Mouse (Mus musculus) liver, embryonic 11.5 days (tissue): Measurements from ENCODE around the gene Dnmt3b. TPM values are rescaled to one million over a fixed set of nuclear protein-coding genes. Genes with fewer than 3 reads are reported as not detected.
A peak's percentile ranks its signal among the peaks of the same experiment; 100 is the strongest.

Experiments
- ATAC-seq: fragments of 200-750 bp; cut with Nextera tagmentation; replicated peaks from 2 replicates; pipeline ENCODE4 v1.8.0; 2017; ENCODE audit warnings: moderate number of reproducible peaks, mild to moderate bottlenecking, moderate TSS enrichment, moderate library complexity; ENCODE audit not compliant: low FRiP score
- DNase-seq: peaks from one replicate; pipeline ENCODE4 v3.0.0-alpha.2; 2017; ENCODE audit warnings: low spot score
- H3K27ac ChIP-seq: fragments of 300-500 bp; sonication (generic); 2 replicates; pipeline ENCODE4 v1.5.1; 2014; ENCODE audit warnings: mild to moderate bottlenecking, low read depth, low read length, control low read depth
- H3K27me3 ChIP-seq: fragments of 300-500 bp; sonication (generic); replicated peaks from 2 replicates; pipeline ENCODE4 v1.6.1; 2014; ENCODE audit warnings: low read length, mixed read lengths; ENCODE audit not compliant: control insufficient read depth, insufficient read depth
- H3K36me3 ChIP-seq: fragments of 300-500 bp; sonication (generic); 2 replicates; pipeline ENCODE4 v1.6.1; 2014; ENCODE audit warnings: mild to moderate bottlenecking, low read length, moderate library complexity, mixed read lengths; ENCODE audit not compliant: control insufficient read depth, insufficient read depth
- H3K4me1 ChIP-seq: fragments of 300-500 bp; sonication (generic); replicated peaks from 2 replicates; pipeline ENCODE4 v1.6.1; 2014; ENCODE audit warnings: low read length, mixed read lengths; ENCODE audit not compliant: control insufficient read depth, insufficient read depth
- H3K4me2 ChIP-seq: fragments of 300-500 bp; sonication (generic); 2 replicates; pipeline ENCODE4 v1.6.1; 2014; ENCODE audit warnings: mild to moderate bottlenecking, control low read depth, moderate library complexity
- H3K4me3 ChIP-seq: fragments of 300-500 bp; sonication (generic); 2 replicates; pipeline ENCODE4 v1.5.1; 2014; ENCODE audit warnings: low read depth, low read length, control low read depth
- H3K9ac ChIP-seq: fragments of 300-500 bp; sonication (generic); 2 replicates; pipeline ENCODE4 v1.6.1; 2014; ENCODE audit warnings: low read depth, low read length, control low read depth
- H3K9me3 ChIP-seq: fragments of 300-500 bp; sonication (generic); 2 replicates; pipeline ENCODE4 v1.6.1; 2016; ENCODE audit warnings: low read length, inconsistent platforms, mixed read lengths; ENCODE audit not compliant: control insufficient read depth
- WGBS: fragments of 180-500 bp; shearing (Covaris S2); extraction: QIAGEN DNeasy Blood & Tissue Kit; methylation state at CpG from one replicate; pipeline ENCODE4 v1.1.7; 2014; 5-methylcytosine and 5-hydroxymethylcytosine counted together
- polyA plus RNA-seq: library from polyadenylated mRNA; unstranded; fragments of >200 nt; fragmentation: Nextera tagmentation; extraction: Ambion mirVana; gene quantifications from 2 replicates; pipeline ENCODE4 v1.2.1, GENCODE M21; 2014

Dnmt3b gene
- polyA plus RNA-seq, 1 experiment from 2014 or later = 27.2 TPM

DNA sequence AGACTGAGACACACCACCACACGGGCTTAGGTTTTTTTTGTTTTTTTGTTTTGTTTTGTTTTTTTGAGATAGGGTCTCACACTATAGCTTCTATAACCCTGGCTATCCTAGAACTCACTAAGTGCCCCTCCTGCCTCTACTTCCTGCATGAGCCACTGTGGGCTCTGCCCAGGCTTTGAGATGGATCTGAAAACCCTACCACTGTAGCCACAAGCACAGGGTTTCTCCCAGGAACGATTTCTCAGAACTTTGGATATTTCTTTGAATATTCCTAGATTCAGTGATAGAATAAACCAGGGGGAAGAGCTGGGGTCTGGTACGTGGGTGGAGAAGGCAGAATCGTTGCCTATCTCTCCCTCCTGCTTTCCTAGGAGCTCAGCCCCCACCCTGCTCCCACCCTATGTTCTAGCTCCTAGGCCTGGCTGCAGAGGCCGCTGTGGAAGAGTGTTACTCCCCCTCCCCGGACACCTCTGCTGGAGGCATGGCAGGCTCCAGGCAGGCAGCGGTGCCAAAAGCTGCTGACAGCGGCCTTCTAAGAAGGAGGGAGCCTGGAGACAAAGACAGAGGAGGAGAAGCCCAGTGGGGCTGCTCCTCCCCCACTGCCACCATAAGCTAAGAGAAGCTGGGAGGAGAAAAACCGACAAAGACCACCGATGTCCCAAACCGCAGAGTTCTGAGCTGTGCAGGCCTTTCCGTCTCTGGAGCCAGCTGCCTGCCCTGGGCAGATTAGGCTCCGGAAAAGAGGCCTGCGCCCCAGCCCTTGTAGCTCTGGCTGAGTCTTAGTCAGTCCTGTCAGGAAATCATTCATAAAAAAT is 38.6 kb upstream of the Dnmt3b start:
- H3K27ac ChIP-seq = peak overlapping the region; percentile 97
- H3K4me2 ChIP-seq = peak overlapping the region; percentile 53
- ATAC-seq (peak; percentile 81), DNase-seq (peak; percentile 78)
- H3K4me3 ChIP-seq = no peak overlapping the region
- H3K9ac ChIP-seq = peak overlapping the region; percentile 62
- H3K9me3 ChIP-seq = no peaks in the 10 kb centered on the region
- whole genome bisulfite sequencing = 12% methylated on average over 14 of the region's 14 CpGs
- no peaks in the 10 kb centered on the region for H3K36me3 ChIP-seq
- H3K4me1 ChIP-seq = peaks cover 54% of the 10 kb centered on the region
- no peaks in the 10 kb centered on the region for H3K27me3 ChIP-seq

DNA sequence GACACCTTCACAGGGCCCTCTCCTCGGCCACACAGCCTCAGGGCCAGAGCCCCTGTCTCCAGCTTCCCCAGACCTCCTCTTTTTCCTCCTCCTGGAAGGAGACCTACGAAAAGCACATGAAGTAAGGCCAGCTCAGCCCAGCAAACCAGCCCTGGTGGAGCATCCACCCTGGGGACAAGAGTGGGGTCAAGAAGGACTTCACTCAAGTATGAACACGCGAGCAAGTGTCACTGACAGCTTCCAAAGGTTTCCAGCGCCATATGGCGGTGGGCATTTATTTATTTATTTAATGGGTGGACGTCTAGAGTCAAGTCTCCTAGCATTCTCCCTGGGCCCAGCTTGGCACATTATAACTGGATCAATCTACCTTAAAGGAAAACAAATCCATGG is 38.0 kb upstream of the Dnmt3b start:
- ATAC-seq = no peak
- WGBS = 40% methylated on average over 7 of the region's 7 CpGs

DNA sequence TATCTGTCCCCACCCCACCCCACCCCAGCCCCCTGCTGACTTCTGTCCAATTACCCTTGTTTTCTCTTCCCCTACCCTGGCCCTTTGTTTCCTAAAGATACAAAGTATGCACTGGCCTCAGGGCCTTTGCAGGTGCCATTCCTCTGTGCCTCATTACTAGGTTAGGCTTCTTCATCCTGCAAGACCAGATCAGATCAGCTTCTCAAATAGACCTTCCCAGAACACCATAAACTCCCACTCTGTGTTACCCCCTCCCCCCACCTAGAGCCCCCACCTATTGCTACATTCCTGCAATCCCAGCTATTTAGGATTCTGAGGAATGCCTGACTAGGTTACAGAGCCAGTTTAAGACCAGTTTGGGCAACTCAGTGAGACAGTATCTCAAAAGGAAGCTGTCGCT is 37.5 kb upstream of the Dnmt3b start:
- 87% methylated on average over 1 of the region's 1 CpGs for WGBS
- no peaks in the 10 kb centered on the region for H3K36me3 ChIP-seq
- H3K27me3 ChIP-seq = no peaks in the 10 kb centered on the region
- no peak overlapping the region for H3K4me3 ChIP-seq
- no peak for DNase-seq
- peaks cover 54% of the 10 kb centered on the region for H3K4me1 ChIP-seq
- H3K9me3 ChIP-seq = no peaks in the 10 kb centered on the region
- H3K4me2 ChIP-seq = no peak overlapping the region
- no peak for ATAC-seq
- H3K27ac ChIP-seq = peak overlapping the region; percentile 97
- H3K9ac ChIP-seq = peak overlapping the region; percentile 62; the same call in 1 of the 2 replicates

More for the DNA sequence above, 38.0 kb upstream of the Dnmt3b start:
- H3K27ac ChIP-seq = peak overlapping the region; percentile 97
- peaks cover 54% of the 10 kb centered on the region for H3K4me1 ChIP-seq
- H3K4me3 ChIP-seq = no peak overlapping the region
- no peaks in the 10 kb centered on the region for H3K9me3 ChIP-seq
- peak overlapping the region; percentile 53 for H3K4me2 ChIP-seq
- peak overlapping the region; percentile 62 for H3K9ac ChIP-seq
- no peaks in the 10 kb centered on the region for H3K36me3 ChIP-seq
- no peak for DNase-seq
- H3K27me3 ChIP-seq = no peaks in the 10 kb centered on the region

DNA sequence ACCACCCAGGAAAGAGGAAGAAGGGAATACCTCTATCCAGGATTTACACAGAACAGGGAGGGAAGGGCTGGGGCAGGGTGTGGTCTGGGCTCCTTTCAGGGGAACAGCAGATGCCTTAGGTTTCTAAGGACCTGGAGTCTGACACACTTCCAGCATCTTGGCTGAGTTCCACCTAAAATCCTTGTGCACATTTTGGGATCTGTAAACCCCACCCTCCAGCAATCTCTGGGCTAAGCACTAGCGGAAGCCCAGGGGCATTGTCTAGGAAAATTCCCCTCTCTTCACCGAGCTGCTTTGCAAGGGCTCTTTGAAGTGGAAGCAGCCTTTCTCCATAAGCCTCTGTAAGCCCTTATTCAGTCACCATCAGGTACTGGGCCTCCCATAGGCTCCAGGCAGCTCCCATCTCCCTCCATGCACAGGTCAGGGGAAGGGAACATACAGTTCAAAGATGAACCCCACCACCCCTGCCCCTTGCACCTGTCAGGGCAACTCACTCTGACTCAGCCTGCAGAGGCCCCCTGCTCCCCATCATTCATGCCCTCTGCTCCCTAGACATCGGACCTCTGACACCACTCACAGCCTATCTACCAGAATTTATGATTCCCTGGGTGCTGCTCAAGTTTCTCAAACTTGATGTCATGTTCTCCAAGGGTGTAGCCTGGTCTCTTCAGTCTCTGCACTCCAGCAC is 36.5 kb upstream of the Dnmt3b start:
- H3K4me1 ChIP-seq = peaks cover 49% of the 10 kb centered on the region
- no peak for DNase-seq
- ATAC-seq = no peak
- WGBS = 52% methylated on average over 3 of the region's 3 CpGs
- H3K27ac ChIP-seq = no peak overlapping the region
- no peaks in the 10 kb centered on the region for H3K9me3 ChIP-seq
- H3K36me3 ChIP-seq = no peaks in the 10 kb centered on the region
- no peaks in the 10 kb centered on the region for H3K27me3 ChIP-seq
- H3K4me2 ChIP-seq = no peak overlapping the region
- H3K9ac ChIP-seq = no peak overlapping the region
- no peak overlapping the region for H3K4me3 ChIP-seq

DNA sequence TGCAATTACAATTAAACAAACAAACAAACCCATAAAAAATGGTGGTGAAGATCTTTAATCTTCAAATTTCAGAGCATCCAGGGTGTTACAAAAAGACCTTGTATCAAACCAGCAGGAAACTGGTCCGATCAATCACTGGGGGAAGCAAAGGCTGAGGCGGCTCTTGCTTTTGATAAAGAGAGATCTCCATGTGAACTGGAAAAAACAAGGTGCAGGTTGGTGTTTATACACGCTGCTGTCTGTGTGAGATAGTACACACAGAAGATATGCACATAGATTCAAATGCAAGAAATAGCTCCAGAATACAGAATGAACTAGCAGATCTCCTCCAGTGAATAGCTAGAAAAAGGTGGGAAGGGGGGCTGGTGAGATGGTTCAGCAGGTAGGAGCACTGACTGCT is 32.4 kb upstream of the Dnmt3b start:
- Histone ChIP-seq H3K4me1 (peaks cover 10% of the 10 kb centered on the region), H3K27ac (no peak overlapping the region), H3K27me3 (no peaks in the 10 kb centered on the region), H3K9me3 (no peaks in the 10 kb centered on the region), H3K4me2 (no peak overlapping the region), H3K4me3 (no peak overlapping the region), H3K36me3 (peaks cover 15% of the 10 kb centered on the region), H3K9ac (no peak overlapping the region)
- ATAC-seq (no peak), DNase-seq (no peak)
- 53% methylated on average over 3 of the region's 3 CpGs for WGBS

DNA sequence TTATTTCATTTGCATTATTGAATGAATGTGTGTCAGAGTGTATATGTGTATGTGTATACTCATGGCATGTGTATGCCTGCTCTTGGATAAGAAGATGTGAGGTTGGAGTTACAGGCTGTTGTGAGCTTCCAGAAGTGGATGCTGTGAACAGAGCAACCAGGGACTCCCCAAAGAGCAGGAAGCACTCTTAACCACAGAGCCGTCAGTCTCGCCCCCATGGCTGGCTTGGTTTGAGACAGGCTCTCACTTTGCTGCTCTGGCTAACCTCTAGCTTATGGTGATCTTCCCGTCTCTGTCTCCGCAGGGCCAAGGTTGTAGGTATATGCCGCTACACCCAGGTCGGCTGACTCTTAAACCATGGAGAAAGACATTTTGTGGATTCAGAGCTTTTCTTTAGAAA is 30.8 kb upstream of the Dnmt3b start:
- no peak overlapping the region for H3K4me3 ChIP-seq
- no peaks in the 10 kb centered on the region for H3K9me3 ChIP-seq
- H3K27me3 ChIP-seq = no peaks in the 10 kb centered on the region
- H3K36me3 ChIP-seq = peaks cover 25% of the 10 kb centered on the region
- no peak overlapping the region for H3K9ac ChIP-seq
- no peak for ATAC-seq
- no peak overlapping the region for H3K4me2 ChIP-seq
- WGBS = 71% methylated on average over 6 of the region's 6 CpGs
- H3K4me1 ChIP-seq = no peaks in the 10 kb centered on the region
- H3K27ac ChIP-seq = no peak overlapping the region
- DNase-seq = no peak

DNA sequence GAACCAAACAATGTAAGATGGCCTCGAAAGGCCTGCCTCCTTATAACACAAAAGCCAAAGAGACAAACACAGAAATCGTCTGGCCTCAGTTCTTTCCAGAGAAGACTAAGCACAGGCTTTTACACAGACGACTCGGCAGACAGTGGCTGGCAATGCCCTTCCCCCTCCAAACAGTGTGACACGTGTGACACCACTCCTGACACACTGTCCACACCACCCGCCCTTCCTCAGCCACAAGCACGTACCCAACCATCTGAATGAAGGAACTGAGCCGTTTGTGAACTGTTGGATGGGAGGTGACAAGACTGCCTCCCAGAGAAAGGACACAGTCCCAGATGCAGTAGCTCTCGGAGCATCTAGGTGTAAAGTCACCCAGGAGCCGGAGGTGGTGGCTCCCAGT is 30.4 kb upstream of the Dnmt3b start:
- ATAC-seq = no peak

DNA sequence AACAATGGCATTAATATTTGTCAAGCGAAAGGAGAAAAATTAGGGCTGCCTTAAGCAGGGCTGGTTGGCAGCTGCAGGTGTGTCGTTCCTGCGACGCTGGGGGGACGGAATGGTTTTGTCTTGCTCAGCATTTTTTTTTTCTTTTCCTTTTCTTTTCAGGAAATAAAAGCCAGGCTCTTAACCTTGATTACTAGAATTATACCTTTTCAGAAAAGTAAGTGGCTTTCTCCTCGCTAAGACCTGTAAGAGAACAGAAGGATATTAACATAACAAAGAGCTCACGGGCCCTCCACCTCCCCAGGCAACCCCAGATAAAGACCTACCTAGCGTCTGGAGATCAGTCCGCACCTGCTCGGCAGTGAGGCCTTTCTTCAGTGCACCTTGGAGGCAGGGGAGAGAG is 26.8 kb upstream of the Dnmt3b start:
- 83% methylated on average over 10 of the region's 10 CpGs for WGBS
- no peak for ATAC-seq
- Histone ChIP-seq H3K4me1 (no peaks in the 10 kb centered on the region), H3K9me3 (no peaks in the 10 kb centered on the region), H3K36me3 (peaks cover 37% of the 10 kb centered on the region), H3K4me2 (no peak overlapping the region), H3K27me3 (no peaks in the 10 kb centered on the region), H3K27ac (no peak overlapping the region), H3K4me3 (no peak overlapping the region), H3K9ac (no peak overlapping the region)
- no peak for DNase-seq

More for the DNA sequence above, 30.4 kb upstream of the Dnmt3b start:
- no peak for DNase-seq
- WGBS = 60% methylated on average over 10 of the region's 10 CpGs
- no peak overlapping the region for H3K4me3 ChIP-seq
- peaks cover 25% of the 10 kb centered on the region for H3K36me3 ChIP-seq
- H3K9me3 ChIP-seq = no peaks in the 10 kb centered on the region
- H3K9ac ChIP-seq = no peak overlapping the region
- no peak overlapping the region for H3K27ac ChIP-seq
- H3K27me3 ChIP-seq = no peaks in the 10 kb centered on the region
- no peak overlapping the region for H3K4me2 ChIP-seq
- H3K4me1 ChIP-seq = no peaks in the 10 kb centered on the region
